Mouse (Mus musculus): ENCODE results near the gene Tarbp2.

The Tarbp2 gene

DNA sequence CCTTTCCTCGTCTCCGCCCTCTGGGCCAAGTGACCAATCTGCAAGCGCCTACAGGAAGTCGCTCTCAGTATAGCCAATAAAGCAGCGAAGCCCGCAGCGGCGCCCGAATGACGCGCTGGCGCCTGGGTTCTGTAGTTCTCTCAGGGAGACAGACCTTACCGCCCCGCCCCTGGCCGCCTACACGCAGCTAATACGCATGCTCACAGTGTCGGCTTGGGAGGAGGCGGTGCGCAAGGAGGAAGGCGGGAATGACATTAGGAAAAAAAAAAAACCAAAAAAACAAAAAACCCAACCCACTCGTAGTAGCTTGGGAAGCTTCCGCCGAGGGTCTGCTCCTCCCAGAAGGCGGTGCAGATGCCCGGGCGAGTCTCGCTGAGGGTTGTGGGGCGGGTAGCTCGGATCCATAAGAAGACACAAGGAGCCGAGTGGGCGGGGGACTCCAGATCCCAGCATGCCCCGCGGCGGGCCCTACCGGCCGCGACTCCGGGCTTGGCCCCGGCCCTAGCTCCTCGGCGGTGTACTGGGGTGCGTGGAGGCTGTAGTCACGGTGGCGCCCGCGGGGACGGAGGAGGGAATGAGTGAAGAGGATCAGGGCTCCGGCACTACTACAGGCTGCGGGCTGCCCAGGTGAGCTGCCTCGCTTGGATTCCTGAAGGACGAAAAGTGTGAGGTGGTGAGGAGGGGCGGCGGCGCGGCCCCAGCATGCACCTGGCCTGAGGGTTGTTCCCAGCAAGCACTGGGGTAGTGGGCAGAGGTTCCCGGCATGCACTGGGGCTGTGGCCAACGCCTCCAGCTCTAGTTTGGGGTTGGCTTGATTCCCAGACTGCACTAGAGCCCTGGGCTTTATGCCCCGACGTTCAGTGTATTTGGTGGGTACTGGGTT is at the start of gene Tarbp2:
Gene Tarbp2, plus strand, starts transcription at position 217 of the 883 bp plus-strand sequence.
- peak; percentile 100 for DNase-seq

- no peak for DNase-seq
Measured at GRCm38 (mm10) chr15:102468675-102469370, 49.2 kb upstream of the Tarbp2 start.

- DNase-seq: peak; percentile 97 to 98
Measured at GRCm38 (mm10) chr15:102470183-102470604, 47.8 kb upstream of the Tarbp2 start, which contains the start of gene Pcbp2. Gene Pcbp2, plus strand, starts transcription at chr15:102470539.

DNA sequence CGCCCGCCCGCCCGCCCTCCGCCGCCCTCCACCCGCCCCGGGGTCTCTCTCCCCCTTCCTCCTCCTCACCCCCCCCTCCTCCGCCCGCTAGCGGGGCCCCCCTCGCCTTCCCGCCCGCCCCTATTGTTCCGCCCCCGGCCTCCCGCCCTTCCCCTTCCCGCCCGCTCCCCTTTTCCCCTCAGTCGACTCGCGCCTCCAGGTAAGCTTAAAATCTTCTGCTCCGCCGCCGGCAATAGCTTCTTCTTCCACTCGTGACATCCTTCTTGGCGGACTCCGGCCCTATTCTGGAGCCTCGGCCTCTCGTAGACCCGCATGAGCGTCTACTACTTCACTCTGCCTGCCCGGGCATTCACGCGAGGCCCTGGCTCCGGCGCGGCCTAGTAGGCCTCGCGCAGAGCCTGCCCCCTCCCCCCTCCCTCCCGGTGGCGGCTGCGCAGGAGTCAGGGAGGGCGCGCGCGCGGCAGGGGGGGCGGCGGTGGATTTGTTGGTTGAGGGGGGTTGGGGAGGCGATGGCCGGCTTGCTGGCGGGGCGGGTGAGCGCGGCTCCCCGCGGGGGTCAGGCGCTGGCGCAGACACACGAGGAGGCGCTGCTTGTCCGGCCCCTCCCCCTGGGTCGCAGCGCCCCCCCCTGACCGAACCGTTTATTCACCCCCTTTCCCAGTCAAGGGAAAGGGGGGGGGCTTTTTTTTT is 47.2 kb upstream of the Tarbp2 start:
- DNase-seq: peak; percentile 78 to 83

DNA sequence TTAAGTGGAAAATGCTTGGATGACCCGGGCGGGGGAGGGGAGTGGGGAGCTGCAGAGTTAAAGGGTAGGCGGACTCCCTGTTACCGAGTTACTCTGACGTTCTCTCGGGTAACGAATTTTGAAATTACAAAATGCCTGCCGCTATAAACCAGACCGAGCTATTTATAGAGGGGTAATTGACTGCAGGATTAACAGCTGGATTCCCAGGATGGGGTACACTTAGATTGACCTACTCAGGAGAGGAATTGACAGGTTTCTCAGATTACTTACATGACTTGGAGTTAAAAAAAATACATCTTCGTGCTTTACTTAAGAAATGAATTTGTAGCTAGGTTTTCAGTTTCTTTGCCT is 46.7 kb upstream of the Tarbp2 start:
- DNase-seq: no peak

GRCm38 (mm10) chr15:102471727-102472126 is 46.3 kb upstream of the Tarbp2 start:
- DNase-seq: no peak

DNA sequence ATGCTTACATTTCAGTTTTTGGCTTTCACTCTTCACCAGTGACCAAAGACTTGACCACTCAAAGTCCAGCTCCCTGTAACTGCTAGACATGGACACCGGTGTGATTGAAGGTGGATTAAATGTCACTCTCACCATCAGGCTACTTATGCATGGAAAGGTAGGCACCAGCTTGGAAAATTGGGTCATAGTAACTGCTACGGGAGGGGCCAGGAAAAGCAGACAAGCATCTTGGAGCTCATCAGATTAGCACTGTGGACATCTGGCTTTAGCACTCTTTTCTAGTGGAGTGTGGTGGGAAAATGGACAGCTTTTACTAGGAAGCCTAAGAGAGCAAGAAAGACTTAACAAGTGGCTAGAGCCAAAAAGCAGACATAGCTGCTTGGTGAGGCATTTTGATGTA is 44.7 kb upstream of the Tarbp2 start:
- DNase-seq: no peak

GRCm38 (mm10) chr15:102474520-102474919 is 43.5 kb upstream of the Tarbp2 start:
- no peak for DNase-seq

DNA sequence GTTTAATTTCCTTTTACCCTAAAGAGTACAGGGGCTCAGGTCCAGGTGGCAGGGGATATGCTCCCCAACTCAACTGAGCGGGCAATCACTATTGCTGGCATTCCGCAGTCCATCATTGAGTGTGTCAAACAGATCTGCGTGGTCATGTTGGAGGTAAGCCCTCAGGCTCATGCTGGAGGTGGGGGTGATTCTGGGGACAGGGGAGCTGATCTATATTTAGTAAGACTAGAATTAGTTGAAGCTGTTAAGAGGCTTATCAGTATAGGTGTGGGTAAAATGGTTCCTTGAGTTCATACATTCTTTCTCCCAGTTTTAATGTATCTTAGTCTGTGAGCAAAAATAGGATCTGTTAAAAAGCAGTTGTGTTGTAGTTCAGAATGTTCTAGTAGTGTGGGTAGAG is 34.9 kb upstream of the Tarbp2 start:
- DNase-seq: no peak

DNA sequence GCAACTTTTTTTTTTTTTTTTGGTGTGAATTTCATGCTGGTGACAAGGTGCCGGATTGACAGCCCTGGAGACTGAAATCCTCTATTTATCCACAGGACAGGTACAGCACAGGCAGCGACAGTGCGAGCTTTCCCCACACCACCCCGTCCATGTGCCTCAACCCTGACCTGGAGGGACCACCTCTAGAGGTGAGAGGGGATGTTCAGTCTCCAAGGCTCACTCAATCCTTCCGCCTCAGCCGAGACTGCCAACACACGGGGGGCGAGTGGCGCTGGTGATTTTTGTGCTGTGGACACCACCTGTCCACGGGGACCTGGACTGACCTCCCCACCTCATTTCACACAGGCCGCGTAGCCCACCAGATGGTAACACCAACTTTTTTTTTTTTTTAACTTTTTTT is 32.1 kb upstream of the Tarbp2 start:
- no peak for DNase-seq

GRCm38 (mm10) chr15:102487664-102488063 is 30.3 kb upstream of the Tarbp2 start:
- DNase-seq: no peak

- no peak for DNase-seq
Measured at GRCm38 (mm10) chr15:102498322-102498721, 19.7 kb upstream of the Tarbp2 start.

- no peak for DNase-seq
Measured at GRCm38 (mm10) chr15:102499370-102499769, 18.6 kb upstream of the Tarbp2 start.

DNA sequence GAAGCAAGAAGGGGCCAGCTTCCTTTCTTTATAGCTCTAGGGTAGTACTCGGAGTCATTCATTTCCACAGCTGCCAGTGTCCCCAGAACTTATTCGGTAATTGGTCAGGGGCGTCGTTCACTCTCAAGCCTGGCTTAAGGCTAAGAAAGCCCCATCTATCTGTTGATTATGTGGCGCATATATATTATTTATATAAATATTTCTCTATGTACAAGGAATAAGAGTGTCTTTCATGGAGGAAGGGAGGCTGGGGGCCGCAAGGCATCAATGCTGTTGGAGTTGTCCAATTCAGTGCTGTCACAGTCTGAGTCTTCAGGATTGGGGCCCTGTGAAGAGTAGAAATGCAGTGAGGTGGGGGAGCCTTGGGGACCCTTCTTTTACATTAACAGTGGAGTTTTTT is 18.1 kb upstream of the Tarbp2 start:
- DNase-seq: no peak

GRCm38 (mm10) chr15:102500479-102500878 is 17.5 kb upstream of the Tarbp2 start:
- no peak for DNase-seq

DNA sequence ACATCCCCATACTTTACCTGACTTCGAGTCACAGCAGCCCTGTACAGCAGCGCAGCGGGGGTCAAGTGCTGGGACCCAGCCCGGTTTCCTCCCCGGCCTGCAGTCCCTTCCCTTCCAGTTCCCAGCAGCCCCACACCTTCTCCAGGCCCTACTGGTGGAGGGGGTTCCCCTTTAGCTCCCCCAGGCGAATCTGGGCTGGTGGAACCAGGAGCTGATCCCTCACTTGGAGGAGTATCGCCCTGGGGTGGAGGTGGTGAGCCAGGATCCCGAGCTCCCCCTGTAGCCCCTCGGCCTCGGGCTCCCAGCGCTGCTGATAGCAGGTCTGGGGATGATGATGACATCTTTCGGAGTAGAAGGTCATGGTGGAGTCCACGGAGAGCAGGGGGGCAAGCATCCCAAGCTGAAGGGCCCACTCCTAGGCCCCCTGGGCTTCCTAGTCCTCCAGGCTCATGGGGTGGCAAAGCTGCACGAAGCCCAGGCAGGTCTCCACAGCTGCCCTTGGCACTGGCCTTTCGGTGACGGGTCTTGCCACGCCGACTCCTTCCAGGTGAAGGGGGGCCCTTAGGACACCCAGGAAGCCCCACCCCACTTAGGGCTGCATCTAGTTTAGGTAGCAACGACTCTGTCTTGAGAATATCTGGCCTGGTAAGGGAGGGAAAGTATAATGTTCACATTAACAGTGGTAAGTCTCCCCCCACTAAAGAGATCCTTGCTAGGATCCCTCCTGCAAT is 16.7 kb upstream of the Tarbp2 start:
- DNase-seq: no peak

- no peak for DNase-seq
Measured at GRCm38 (mm10) chr15:102502254-102502840, 15.6 kb upstream of the Tarbp2 start.

- DNase-seq: no peak
Measured at GRCm38 (mm10) chr15:102503447-102503846, 14.5 kb upstream of the Tarbp2 start, which contains the start of gene Gm10337. Gene Gm10337, plus strand, starts transcription at chr15:102503722.

DNA sequence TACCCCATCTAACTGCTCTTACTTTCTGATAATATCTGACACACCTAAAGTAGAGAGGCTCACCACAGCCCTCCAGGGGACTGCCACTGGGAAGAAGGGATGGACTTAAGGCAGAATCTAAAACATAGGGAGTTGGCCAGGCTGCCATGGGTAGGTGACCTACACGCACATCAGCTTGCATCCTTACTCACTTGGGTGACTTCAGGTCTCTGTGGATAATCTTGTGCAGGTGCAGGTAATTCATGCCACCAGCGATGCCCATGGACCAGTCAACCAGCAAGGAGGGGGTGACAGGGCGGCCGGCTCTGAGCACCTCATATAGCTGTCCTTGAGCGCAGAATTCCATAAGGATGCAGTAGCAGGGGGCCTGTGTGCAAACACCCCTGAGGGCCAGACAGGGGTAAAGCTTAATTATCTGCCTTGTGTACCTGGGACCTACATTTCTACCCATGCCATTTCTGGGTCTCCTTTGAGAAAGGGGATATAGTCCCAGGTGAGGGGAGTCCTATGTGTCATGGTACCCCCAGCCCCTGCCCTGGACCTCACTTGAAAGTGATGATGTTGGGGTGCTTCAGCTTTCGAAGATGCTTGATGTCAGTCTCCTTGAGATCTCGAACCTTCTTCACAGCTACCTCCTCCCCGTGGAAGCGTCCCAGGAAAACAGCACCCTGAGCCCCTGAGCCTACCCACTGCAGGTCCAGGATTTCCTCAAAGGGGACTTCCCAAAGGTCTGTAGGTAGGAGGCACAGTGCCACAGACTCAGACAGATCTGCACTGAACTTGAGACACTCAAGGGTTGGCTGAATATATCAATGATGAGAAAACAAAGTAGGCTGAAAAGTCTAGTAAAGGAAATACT is 13.8 kb upstream of the Tarbp2 start:
- no peak for DNase-seq

DNA sequence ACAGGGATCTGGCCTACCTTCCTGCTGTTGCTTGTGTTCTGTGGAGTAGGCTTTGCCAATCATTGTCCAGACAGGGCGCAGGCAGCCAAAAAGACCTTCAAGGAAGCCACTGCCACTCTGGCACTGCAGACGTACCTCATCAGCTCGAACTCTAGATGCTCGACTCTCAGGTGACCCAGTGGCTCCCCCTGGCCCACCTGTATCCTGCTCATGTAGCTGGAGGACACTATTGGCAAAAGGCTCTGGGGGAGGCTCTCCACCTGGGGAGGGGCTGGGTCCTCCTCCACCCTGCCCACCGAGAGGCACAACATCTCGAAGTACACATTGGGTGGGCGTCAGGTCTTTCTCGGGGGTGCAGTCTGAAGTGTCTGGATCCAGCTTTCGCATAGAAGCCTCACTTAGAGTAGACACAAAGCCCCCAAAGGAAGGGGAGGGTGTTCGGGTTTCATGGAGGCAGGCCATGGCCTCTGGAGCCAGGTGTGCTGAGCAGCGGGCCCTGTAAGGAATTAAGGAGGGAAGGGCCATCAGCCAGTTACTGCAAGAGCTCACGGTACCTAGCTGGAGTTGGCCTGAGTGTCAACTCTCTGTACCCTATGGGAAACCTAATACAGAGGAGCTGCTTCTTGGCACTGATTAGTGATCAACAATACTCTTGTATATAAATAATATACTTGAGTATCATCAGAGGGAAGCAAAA is 12.8 kb upstream of the Tarbp2 start:
- no peak for DNase-seq

Data from lung, adult 18-20 months (tissue).